ENCODE assay signal across 8 mouse cellular contexts in the genomic region with DNA sequence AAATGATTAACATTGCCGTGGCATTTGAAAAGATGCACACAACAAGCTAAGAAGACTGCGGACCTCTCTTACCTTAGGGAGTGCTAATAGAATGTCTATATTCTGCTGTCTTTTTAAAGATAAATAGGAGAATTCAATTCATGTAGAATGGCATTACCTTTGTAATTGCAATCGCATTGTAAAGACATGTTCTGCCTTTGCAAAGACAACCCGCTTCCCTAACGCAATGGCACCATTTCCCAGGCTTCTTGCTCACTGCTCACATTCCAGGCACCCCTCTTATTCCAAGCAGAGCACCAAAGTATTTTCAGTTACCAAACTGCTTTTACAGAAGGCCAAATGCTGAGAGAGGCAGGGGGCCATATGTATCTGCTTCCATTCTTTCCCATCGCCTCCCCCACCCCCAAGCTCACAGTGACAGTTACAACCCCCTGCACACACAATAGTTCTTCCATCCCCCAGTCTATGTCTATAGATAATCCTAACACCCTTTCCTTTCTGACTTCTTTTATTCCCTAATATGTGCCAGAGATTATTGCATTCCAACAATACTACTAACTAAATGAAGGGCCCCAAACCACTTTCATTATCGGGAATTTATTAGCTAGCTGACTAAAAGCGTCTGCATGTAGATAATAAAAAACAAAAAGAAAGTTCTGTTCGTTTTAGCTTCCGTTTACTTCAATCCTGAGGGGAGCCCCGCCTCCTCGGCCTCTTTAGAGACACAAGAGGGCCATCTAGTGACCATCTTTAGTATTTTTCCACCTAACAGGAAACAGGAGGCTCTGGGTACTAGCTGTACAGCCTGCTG. TPM values are rescaled to one million over a fixed set of nuclear protein-coding genes. Genes with fewer than 3 reads are reported as not detected.
DNase-seq lines count a peak whose midpoint lies in the region; ATAC-seq and TF ChIP-seq lines count a peak whose summit lies in the region.

No protein-coding gene starts in this region.

- no peak overlapping the region for H3K27ac ChIP-seq in ES-Bruce4 (ENCODE audit: insufficient read depth, low read length)
- no peak overlapping the region for H3K27ac ChIP-seq in forebrain, embryonic 12.5 days
- H3K27ac ChIP-seq in hindbrain, embryonic 11.5 days (ENCODE audit: low read depth, low read length): no peak overlapping the region
- no peak overlapping the region for H3K27ac ChIP-seq in lung, embryonic 14.5 days (ENCODE audit: low read depth)
- no peak overlapping the region for H3K27ac ChIP-seq in olfactory bulb, adult 2 months (ENCODE audit: insufficient read depth, low read depth, low read length)

- TF ChIP-seq EP300 in ES-Bruce4 (IDR thresholded peaks at IDR 0.05; ENCODE audit: insufficient read depth, low read depth, low read length): no peak

- TF ChIP-seq CTCF in ES-Bruce4 (IDR thresholded peaks at IDR 0.05; ENCODE audit: low read depth, low read length): peak; percentile 9
- peak; percentile 56 for TF ChIP-seq CTCF in lung, embryonic 14.5 days (IDR thresholded peaks at IDR 0.05; ENCODE audit: low read depth)
- no peak for TF ChIP-seq CTCF in olfactory bulb, adult 2 months (IDR thresholded peaks at IDR 0.05; ENCODE audit: insufficient read depth, low read depth, low read length)

- H3K4me1 ChIP-seq in ES-Bruce4 (ENCODE audit: control insufficient read depth, insufficient read depth, low read length): no peaks in the 10 kb centered on the region
- H3K4me1 ChIP-seq in forebrain, embryonic 12.5 days: no peaks in the 10 kb centered on the region
- H3K4me1 ChIP-seq in hindbrain, embryonic 11.5 days (replicated peaks; ENCODE audit: control insufficient read depth, insufficient read depth, low read length): no peaks in the 10 kb centered on the region
- no peaks in the 10 kb centered on the region for H3K4me1 ChIP-seq in lung, embryonic 14.5 days (ENCODE audit: insufficient read depth)
- H3K4me1 ChIP-seq in olfactory bulb, adult 2 months (ENCODE audit: control insufficient read depth, insufficient read depth, low read length): peaks cover 4% of the 10 kb centered on the region; the same call in 1 of the 2 replicates

- WGBS in forebrain, embryonic 12.5 days: 18% methylated on average over 12 of the region's 12 CpGs
- WGBS in hindbrain, embryonic 11.5 days: 13% methylated on average over 12 of the region's 12 CpGs
- 14% methylated on average over 12 of the region's 12 CpGs for WGBS in lung, embryonic 14.5 days
- 8% methylated on average over 12 of the region's 12 CpGs for WGBS in olfactory bulb, adult 2 months

- DNase-seq in adrenal gland, postnatal 25 days: peak; percentile 18
- DNase-seq in hindbrain, embryonic 11.5 days (ENCODE audit: low spot score): peak; percentile 77
- DNase-seq in layer of hippocampus, adult 9-10 months (ENCODE audit: low spot score): peak; percentile 67
- DNase-seq in lung, embryonic 14.5 days: peak; percentile 90
- DNase-seq in urinary bladder, postnatal 4 days (ENCODE audit: low spot score in 2 of 2): no peak

- H3K4me2 ChIP-seq in forebrain, embryonic 12.5 days: peak overlapping the region; percentile 65
- H3K4me2 ChIP-seq in hindbrain, embryonic 11.5 days (replicated peaks; ENCODE audit: low read depth, low read length): peak overlapping the region; percentile 45
- peak overlapping the region; percentile 54 for H3K4me2 ChIP-seq in lung, embryonic 14.5 days

- H3K27me3 ChIP-seq in ES-Bruce4 (ENCODE audit: control insufficient read depth, insufficient read depth, low read length, poor library complexity, severe bottlenecking): peaks cover 7% of the 10 kb centered on the region
- peaks cover 9% of the 10 kb centered on the region; the same call in 1 of the 2 replicates for H3K27me3 ChIP-seq in forebrain, embryonic 12.5 days
- H3K27me3 ChIP-seq in hindbrain, embryonic 11.5 days (ENCODE audit: control insufficient read depth, insufficient read depth, low read length): no peaks in the 10 kb centered on the region; the same call in 1 of the 2 replicates
- H3K27me3 ChIP-seq in lung, embryonic 14.5 days (ENCODE audit: insufficient read depth, low read length): peaks cover 28% of the 10 kb centered on the region

- no peak for TF ChIP-seq POLR2A in ES-Bruce4 (IDR thresholded peaks at IDR 0.05; ENCODE audit: insufficient read depth, low read length)
- TF ChIP-seq POLR2A in olfactory bulb, adult 2 months (IDR thresholded peaks at IDR 0.05; ENCODE audit: insufficient read depth, low read depth, low read length): no peak

- H3K9me3 ChIP-seq in ES-Bruce4 (replicated peaks; ENCODE audit: control insufficient read depth, insufficient read depth, low read length, poor library complexity, severe bottlenecking): no peaks in the 10 kb centered on the region
- H3K9me3 ChIP-seq in forebrain, embryonic 12.5 days: 0 out of 2 replicates have a peak, but pooled peaks cover 3% of the 10 kb centered on the region
- H3K9me3 ChIP-seq in hindbrain, embryonic 11.5 days (ENCODE audit: control insufficient read depth, low read length): no peaks in the 10 kb centered on the region
- no peaks in the 10 kb centered on the region for H3K9me3 ChIP-seq in lung, embryonic 14.5 days (ENCODE audit: low read depth, low read length)

- ATAC-seq in forebrain, embryonic 12.5 days (ENCODE audit: low FRiP score): peak; percentile 42; the same call in 1 of the 2 replicates
- no peak for ATAC-seq in hindbrain, embryonic 11.5 days (ENCODE audit: low FRiP score)
- ATAC-seq in lung, embryonic 14.5 days (ENCODE audit: insufficient read depth): no peak

- H3K9ac ChIP-seq in ES-Bruce4 (ENCODE audit: low read depth, poor library complexity, severe bottlenecking): no peak overlapping the region
- no peak overlapping the region for H3K9ac ChIP-seq in forebrain, embryonic 12.5 days
- H3K9ac ChIP-seq in hindbrain, embryonic 11.5 days (ENCODE audit: low read depth, low read length): no peak overlapping the region
- no peak overlapping the region for H3K9ac ChIP-seq in lung, embryonic 14.5 days

- H3K36me3 ChIP-seq in ES-Bruce4 (ENCODE audit: control insufficient read depth, insufficient read depth, low read length, poor library complexity, severe bottlenecking): no peaks in the 10 kb centered on the region
- no peaks in the 10 kb centered on the region for H3K36me3 ChIP-seq in forebrain, embryonic 12.5 days (replicated peaks)
- no peaks in the 10 kb centered on the region for H3K36me3 ChIP-seq in hindbrain, embryonic 11.5 days (ENCODE audit: control insufficient read depth, insufficient read depth, low read length)
- H3K36me3 ChIP-seq in lung, embryonic 14.5 days (ENCODE audit: insufficient read depth): no peaks in the 10 kb centered on the region

- no peak overlapping the region for H3K4me3 ChIP-seq in ES-Bruce4 (ENCODE audit: low read depth, low read length)
- H3K4me3 ChIP-seq in forebrain, embryonic 12.5 days (replicated peaks): peak overlapping the region; percentile 34
- peak overlapping the region; percentile 26 for H3K4me3 ChIP-seq in hindbrain, embryonic 11.5 days (ENCODE audit: low read depth, low read length)
- peak overlapping the region; percentile 29 for H3K4me3 ChIP-seq in lung, embryonic 14.5 days (ENCODE audit: low read depth, low read length)
- peak overlapping the region; percentile 25 for H3K4me3 ChIP-seq in olfactory bulb, adult 2 months (ENCODE audit: insufficient read depth, low read depth, low read length)

RNA-seq across cellular contexts. Expression of a gene that starts 3.0 kb away (rescaled TPM):
- 1.8 and 2.2 TPM in 2 replicates for polyA plus RNA-seq in ES-Bruce4 (2011; ENCODE audit: insufficient read depth, insufficient read length, low read depth, missing spikeins)
- 4.2 and 6.2 TPM in 2 replicates for total RNA-seq in adrenal gland, postnatal 25 days (2021)
- 21.6 and 22.3 TPM in 2 replicates for polyA plus RNA-seq in forebrain, embryonic 12.5 days (2016; fragmentation: Nextera tagmentation; extraction: Ambion mirVana)
- 3.3 and 4.8 TPM in 2 replicates for polyA plus RNA-seq in hindbrain, embryonic 11.5 days (2014; fragmentation: Nextera tagmentation; extraction: Ambion mirVana)
- 1.2 and 1.9 TPM in 2 replicates for polyA plus RNA-seq in lung, embryonic 14.5 days (2014; fragmentation: Nextera tagmentation; extraction: Ambion mirVana)
- polyA plus RNA-seq in olfactory bulb, adult 2 months (2012; ENCODE audit: insufficient read depth, insufficient read length, low replicate concordance, missing spikeins): not detected in 2 replicates

Comparison
In these comparisons a context has a peak if more than half of its experiments do, and no peak if none do; other contexts are left out.
1. DNase-seq: peak in adrenal gland, postnatal 25 days (single experiment), hindbrain, embryonic 11.5 days (single experiment), layer of hippocampus, adult 9-10 months (single experiment) and lung, embryonic 14.5 days (single experiment); none in urinary bladder, postnatal 4 days (0 of 2).
2. Peak in every context shown above with its lines, with median percentiles within 50 percentile points of each other: H3K4me2 ChIP-seq.